ENCODE assay signal across 9 mouse cellular contexts in genomic region chr19:11608172-11608571, GRCm38 (mm10). TPM values are rescaled to one million over a fixed set of nuclear protein-coding genes. Genes with fewer than 3 reads are reported as not detected.
DNase-seq lines count a peak whose midpoint lies in the region; ATAC-seq and TF ChIP-seq lines count a peak whose summit lies in the region.
"Had no signal": no experiment of that assay in that cellular context is flagged by ENCODE, and none has a peak within 500 bp of the region (broad histone marks: within the 10 kb centered on the region; RNA-seq: fewer than 3 reads in every experiment).

No protein-coding gene starts in this region.

- no peak overlapping the region for H3K4me2 ChIP-seq in kidney, embryonic 15.5 days
- H3K4me2 ChIP-seq in embryonic facial prominence, embryonic 11.5 days (ENCODE audit: low read depth, low read length) = no peak overlapping the region
- no peak overlapping the region for H3K4me2 ChIP-seq in midbrain, postnatal 0 days (ENCODE audit: low read depth, low read length, poor library complexity, severe bottlenecking)

- peak; percentile 87 for TF ChIP-seq RAD21 in MEL (IDR thresholded peaks at IDR 0.05; ENCODE audit: low read depth, low read length)

- TF ChIP-seq POLR2A in kidney, adult 2 months (IDR thresholded peaks at IDR 0.05; ENCODE audit: low read depth, low read length) = no peak
- TF ChIP-seq POLR2A in MEL (IDR thresholded peaks at IDR 0.05; ENCODE audit: control insufficient read depth in 1 of 2, insufficient read depth in 1 of 2, low read depth in 1 of 2, low read length in 2 of 2, poor library complexity in 1 of 2) = no peak

- no peaks in the 10 kb centered on the region for H3K9me3 ChIP-seq in kidney, embryonic 15.5 days (replicated peaks)
- H3K9me3 ChIP-seq in MEL (replicated peaks; ENCODE audit: insufficient read depth, low read length) = no peaks in the 10 kb centered on the region
- no peaks in the 10 kb centered on the region for H3K9me3 ChIP-seq in embryonic facial prominence, embryonic 11.5 days (replicated peaks; ENCODE audit: control insufficient read depth, low read length)
- H3K9me3 ChIP-seq in midbrain, postnatal 0 days (ENCODE audit: low read length) = no peaks in the 10 kb centered on the region

- H3K36me3 ChIP-seq in kidney, adult 2 months (ENCODE audit: control insufficient read depth, insufficient read depth, low read length) = no peaks in the 10 kb centered on the region
- no peaks in the 10 kb centered on the region for H3K36me3 ChIP-seq in kidney, embryonic 15.5 days
- H3K36me3 ChIP-seq in MEL (ENCODE audit: control insufficient read depth in 1 of 2, insufficient read depth in 2 of 2, low read length in 2 of 2) = peaks cover 0 to 13% of the 10 kb centered on the region in 2 experiments; a peak in 2 of 4 replicates
- no peaks in the 10 kb centered on the region for H3K36me3 ChIP-seq in embryonic facial prominence, embryonic 11.5 days (replicated peaks; ENCODE audit: control insufficient read depth, insufficient read depth, low read depth, low read length)
- H3K36me3 ChIP-seq in midbrain, postnatal 0 days (ENCODE audit: insufficient read depth, low read length) = no peaks in the 10 kb centered on the region

- H3K79me2 ChIP-seq in MEL (ENCODE audit: control insufficient read depth, insufficient read depth, low read length, poor library complexity) = no peaks in the 10 kb centered on the region

- H3K27me3 ChIP-seq in kidney, adult 2 months (replicated peaks; ENCODE audit: control insufficient read depth, insufficient read depth, low read length) = no peaks in the 10 kb centered on the region
- no peaks in the 10 kb centered on the region for H3K27me3 ChIP-seq in kidney, embryonic 15.5 days
- no peaks in the 10 kb centered on the region for H3K27me3 ChIP-seq in MEL (ENCODE audit: control insufficient read depth in 1 of 2, insufficient read depth in 2 of 2, low read length in 2 of 2)
- no peaks in the 10 kb centered on the region for H3K27me3 ChIP-seq in embryonic facial prominence, embryonic 11.5 days (ENCODE audit: control insufficient read depth, insufficient read depth, low read length)
- H3K27me3 ChIP-seq in midbrain, postnatal 0 days (ENCODE audit: insufficient read depth, low read length) = 0 out of 2 replicates have a peak, but pooled peaks cover 4% of the 10 kb centered on the region

- peak; percentile 15 for DNase-seq in kidney, adult 2 months
- DNase-seq in CD4-positive, CD25-positive, alpha-beta regulatory T cell, adult 2 months (ENCODE audit: low read depth, low spot score) = peak; percentile 81
- DNase-seq in MEL (ENCODE audit: low read depth, low spot score) = peak; percentile 69
- peak; percentile 62 for DNase-seq in embryonic facial prominence, embryonic 11.5 days (ENCODE audit: low spot score)
- DNase-seq in layer of hippocampus, postnatal 25 days (ENCODE audit: extremely low spot score in 1 of 2, low spot score in 1 of 2) = peak; percentile 18 to 63
- peak; percentile 62 for DNase-seq in midbrain, postnatal 0 days (ENCODE audit: low spot score)

- no peak for TF ChIP-seq EP300 in MEL (IDR thresholded peaks at IDR 0.05; ENCODE audit: low read depth in 1 of 2, low read length in 2 of 2)

- ATAC-seq in kidney, embryonic 15.5 days (replicated peaks; ENCODE audit: low FRiP score) = no peak
- no peak for ATAC-seq in embryonic facial prominence, embryonic 11.5 days (replicated peaks; ENCODE audit: insufficient number of reproducible peaks, low FRiP score, low TSS enrichment, low read depth)
- no peak for ATAC-seq in midbrain, postnatal 0 days (ENCODE audit: low FRiP score)
- no peak for ATAC-seq in activated CD4-positive, CD25-positive, alpha-beta regulatory T cell, adult 4 months

- H3K9ac ChIP-seq in kidney, embryonic 15.5 days = no peak overlapping the region
- no peak overlapping the region for H3K9ac ChIP-seq in MEL (ENCODE audit: control insufficient read depth, low read depth, low read length, poor library complexity, severe bottlenecking)
- H3K9ac ChIP-seq in embryonic facial prominence, embryonic 11.5 days (replicated peaks; ENCODE audit: low read length) = no peak overlapping the region
- H3K9ac ChIP-seq in midbrain, postnatal 0 days (replicated peaks; ENCODE audit: low read length, poor library complexity, severe bottlenecking) = no peak overlapping the region

- H3K27ac ChIP-seq in kidney, adult 2 months (ENCODE audit: insufficient read depth, low read depth, low read length) = no peak overlapping the region
- no peak overlapping the region for H3K27ac ChIP-seq in kidney, embryonic 15.5 days
- H3K27ac ChIP-seq in MEL (ENCODE audit: control insufficient read depth, low read depth, low read length) = no peak overlapping the region
- no peak overlapping the region for H3K27ac ChIP-seq in embryonic facial prominence, embryonic 11.5 days (replicated peaks; ENCODE audit: low read depth, low read length)
- no peak overlapping the region for H3K27ac ChIP-seq in midbrain, postnatal 0 days (ENCODE audit: low read depth, low read length)

- no peaks in the 10 kb centered on the region for H3K4me1 ChIP-seq in kidney, adult 2 months (ENCODE audit: control insufficient read depth, insufficient read depth, low read length)
- 0 out of 2 replicates have a peak, but pooled peaks cover 2% of the 10 kb centered on the region for H3K4me1 ChIP-seq in kidney, embryonic 15.5 days
- H3K4me1 ChIP-seq in MEL (ENCODE audit: control insufficient read depth in 1 of 2, insufficient read depth in 2 of 2, low read length in 2 of 2) = peaks cover 11 to 14% of the 10 kb centered on the region in 2 experiments
- H3K4me1 ChIP-seq in embryonic facial prominence, embryonic 11.5 days (ENCODE audit: control insufficient read depth, insufficient read depth, low read length) = no peaks in the 10 kb centered on the region
- H3K4me1 ChIP-seq in midbrain, postnatal 0 days (ENCODE audit: insufficient read depth, low read length) = no peaks in the 10 kb centered on the region

- no peak overlapping the region for H3K4me3 ChIP-seq in kidney, adult 2 months (ENCODE audit: insufficient read depth, low read depth, low read length)
- no peak overlapping the region for H3K4me3 ChIP-seq in kidney, embryonic 15.5 days (replicated peaks)
- H3K4me3 ChIP-seq in MEL (ENCODE audit: control insufficient read depth in 1 of 2, insufficient read depth in 1 of 2, low read depth in 2 of 2, low read length in 2 of 2) = no peak overlapping the region
- no peak overlapping the region for H3K4me3 ChIP-seq in embryonic facial prominence, embryonic 11.5 days (ENCODE audit: low read depth, low read length)
- H3K4me3 ChIP-seq in midbrain, postnatal 0 days (ENCODE audit: low read depth, low read length) = no peak overlapping the region

- 10% methylated on average over 1 of the region's 1 CpGs for WGBS in kidney, adult 2 months
- WGBS in kidney, embryonic 15.5 days = 7% methylated on average over 1 of the region's 1 CpGs
- 24% methylated on average over 1 of the region's 1 CpGs for WGBS in embryonic facial prominence, embryonic 11.5 days
- WGBS in midbrain, postnatal 0 days = 9% methylated on average over 1 of the region's 1 CpGs

- peak; percentile 53 for TF ChIP-seq CTCF in kidney, adult 2 months (conservative IDR thresholded peaks at IDR 0.05; ENCODE audit: insufficient read depth, insufficient read length, low read depth, low read length)
- TF ChIP-seq CTCF in MEL (IDR thresholded peaks at IDR 0.05 in 2 of 3, conservative IDR thresholded peaks at IDR 0.05 in 1 of 3; ENCODE audit: control insufficient read depth in 1 of 3, insufficient read depth in 1 of 3, low read depth in 2 of 3, low read length in 3 of 3, poor library complexity in 1 of 3, severe bottlenecking in 1 of 3) = peak; percentile 68 to 91 (median 74)
- TF ChIP-seq CTCF in midbrain, postnatal 0 days (IDR thresholded peaks at IDR 0.05) = peak; percentile 77

RNA-seq across cellular contexts. Expression of gene Ms4a6d, which starts 3.5 kb away (rescaled TPM):
- polyA plus RNA-seq in kidney, adult 2 months (2012; rRNA removed) = 0.64 and 0.94 TPM in 2 replicates
- 2.8 and 4.2 TPM in 2 replicates for polyA plus RNA-seq in kidney, embryonic 15.5 days (2015; fragmentation: Nextera tagmentation; extraction: Ambion mirVana)
- not detected in 2 replicates for total RNA-seq in MEL (2012; rRNA removed)
- not detected for polyA plus RNA-seq in MEL (2012; ENCODE audit: insufficient read depth in 1 of 2, insufficient read length in 2 of 2, low read depth in 1 of 2, low replicate concordance in 2 of 2, missing spikeins in 1 of 2)
- 2.5 and 2.7 TPM in 2 replicates for polyA plus RNA-seq in embryonic facial prominence, embryonic 11.5 days (2014; fragmentation: Nextera tagmentation; extraction: Ambion mirVana)
- total RNA-seq in layer of hippocampus, postnatal 25 days (2021) = under 1 TPM; 0.54 to 0.98 TPM
- total RNA-seq in midbrain, postnatal 0 days (2014; rRNA removed) = 1.3 and 2.0 TPM in 2 replicates
- polyA plus RNA-seq in midbrain, postnatal 0 days (2015; fragmentation: Nextera tagmentation; extraction: Ambion mirVana) = 1.8 and 2.7 TPM in 2 replicates
- polyA plus RNA-seq in activated CD4-positive, CD25-positive, alpha-beta regulatory T cell, adult 4 months (2017; shearing (Covaris generic)) = 10 to 100 TPM; 14.3 to 14.9 TPM

RNA-seq across cellular contexts. Expression of gene Ms4a2, which starts 15.3 kb away (rescaled TPM):
- 0.23 and 0.42 TPM in 2 replicates for polyA plus RNA-seq in kidney, adult 2 months (2012; rRNA removed)
- 1.3 and 2.0 TPM in 2 replicates for polyA plus RNA-seq in kidney, embryonic 15.5 days (2015; fragmentation: Nextera tagmentation; extraction: Ambion mirVana)
- total RNA-seq in MEL (2012; rRNA removed) = 1.5 and 3.1 TPM in 2 replicates
- under 1 TPM in 1 of 2 experiments, not detected in 1; 0.32 TPM for polyA plus RNA-seq in MEL (2012; ENCODE audit: insufficient read depth in 1 of 2, insufficient read length in 2 of 2, low read depth in 1 of 2, low replicate concordance in 2 of 2, missing spikeins in 1 of 2)
- 0.17 and 0.22 TPM in 2 replicates for polyA plus RNA-seq in embryonic facial prominence, embryonic 11.5 days (2014; fragmentation: Nextera tagmentation; extraction: Ambion mirVana)
- not detected for total RNA-seq in layer of hippocampus, postnatal 25 days (2021)
- total RNA-seq in midbrain, postnatal 0 days (2014; rRNA removed) = not detected in 2 replicates
- 0.09 and 0.15 TPM in 2 replicates for polyA plus RNA-seq in midbrain, postnatal 0 days (2015; fragmentation: Nextera tagmentation; extraction: Ambion mirVana)
- polyA plus RNA-seq in activated CD4-positive, CD25-positive, alpha-beta regulatory T cell, adult 4 months (2017; shearing (Covaris generic)) = not detected

RNA-seq across cellular contexts. Expression of gene Ms4a3, which starts 32.5 kb away (rescaled TPM):
- not detected in 2 replicates for polyA plus RNA-seq in kidney, adult 2 months (2012; rRNA removed)
- polyA plus RNA-seq in kidney, embryonic 15.5 days (2015; fragmentation: Nextera tagmentation; extraction: Ambion mirVana) = 0.17 and 0.55 TPM in 2 replicates
- 0.88 and 1.0 TPM in 2 replicates for total RNA-seq in MEL (2012; rRNA removed)
- 1 to 10 TPM in 1 of 2 experiments, not detected in 1; 1.0 TPM for polyA plus RNA-seq in MEL (2012; ENCODE audit: insufficient read depth in 1 of 2, insufficient read length in 2 of 2, low read depth in 1 of 2, low replicate concordance in 2 of 2, missing spikeins in 1 of 2)
- polyA plus RNA-seq in embryonic facial prominence, embryonic 11.5 days (2014; fragmentation: Nextera tagmentation; extraction: Ambion mirVana) = 0.36 and 0.52 TPM in 2 replicates
- total RNA-seq in layer of hippocampus, postnatal 25 days (2021) = not detected
- not detected in 2 replicates for total RNA-seq in midbrain, postnatal 0 days (2014; rRNA removed)
- not detected in 2 replicates for polyA plus RNA-seq in midbrain, postnatal 0 days (2015; fragmentation: Nextera tagmentation; extraction: Ambion mirVana)
- polyA plus RNA-seq in activated CD4-positive, CD25-positive, alpha-beta regulatory T cell, adult 4 months (2017; shearing (Covaris generic)) = not detected
- polyA plus RNA-seq: lung, embryonic 16.5 days had no signal

RNA-seq across cellular contexts. Expression of gene Oosp2, which starts 52.2 kb away (rescaled TPM):
- polyA plus RNA-seq in kidney, adult 2 months (2012; rRNA removed) = not detected in 2 replicates
- not detected in 2 replicates for polyA plus RNA-seq in kidney, embryonic 15.5 days (2015; fragmentation: Nextera tagmentation; extraction: Ambion mirVana)
- not detected in 2 replicates for total RNA-seq in MEL (2012; rRNA removed)
- polyA plus RNA-seq in MEL (2012; ENCODE audit: insufficient read depth in 1 of 2, insufficient read length in 2 of 2, low read depth in 1 of 2, low replicate concordance in 2 of 2, missing spikeins in 1 of 2) = not detected
- polyA plus RNA-seq in embryonic facial prominence, embryonic 11.5 days (2014; fragmentation: Nextera tagmentation; extraction: Ambion mirVana) = not detected in 2 replicates
- total RNA-seq in layer of hippocampus, postnatal 25 days (2021) = not detected
- not detected in 2 replicates for total RNA-seq in midbrain, postnatal 0 days (2014; rRNA removed)
- not detected in 2 replicates for polyA plus RNA-seq in midbrain, postnatal 0 days (2015; fragmentation: Nextera tagmentation; extraction: Ambion mirVana)
- polyA plus RNA-seq in activated CD4-positive, CD25-positive, alpha-beta regulatory T cell, adult 4 months (2017; shearing (Covaris generic)) = not detected
- polyA plus RNA-seq: lung, embryonic 16.5 days had no signal

Comparison
In these comparisons a context has a peak if more than half of its experiments do, and no peak if none do; other contexts are left out.
1. DNase-seq: peak in every context shown above with its lines; median percentile 81 in CD4-positive, CD25-positive, alpha-beta regulatory T cell, adult 2 months; 69 in MEL; 62 in embryonic facial prominence, embryonic 11.5 days; 62 in midbrain, postnatal 0 days; 40 in layer of hippocampus, postnatal 25 days; 15 in kidney, adult 2 months.